Mouse (Mus musculus) lung, postnatal 14 days (tissue): ENCODE results near the gene Ctbp2.
A peak's percentile ranks its signal among the peaks of the same experiment; 100 is the strongest.

ENCODE experiments used
- DNase-seq: peaks from one replicate; pipeline ENCODE4 v3.0.0; 2021

Gene Ctbp2

GRCm38 (mm10) chr7:133039556-133040255 is 84.4 kb downstream of the Ctbp2 start:
- no peak for DNase-seq

DNA sequence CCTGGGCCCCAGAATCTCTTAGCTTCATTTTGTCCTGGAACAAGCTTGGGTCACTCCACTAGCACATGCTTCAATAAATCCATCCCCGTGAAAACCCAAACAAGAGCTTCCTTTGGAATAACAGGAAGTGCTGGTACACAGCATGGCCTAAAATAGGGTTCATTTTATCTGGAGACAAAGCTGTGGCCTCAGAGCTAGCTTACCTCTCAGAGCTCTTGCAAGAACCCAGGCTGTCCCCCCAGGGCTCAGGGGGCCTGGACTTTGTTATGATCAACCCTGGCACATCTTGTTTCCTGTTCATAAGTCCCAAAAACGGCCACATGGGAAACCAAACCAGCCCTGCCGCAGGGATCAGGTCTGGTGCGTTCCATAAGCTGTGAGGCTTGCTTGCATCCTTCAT is 86.5 kb downstream of the Ctbp2 start:
- DNase-seq: peak; percentile 32

DNA sequence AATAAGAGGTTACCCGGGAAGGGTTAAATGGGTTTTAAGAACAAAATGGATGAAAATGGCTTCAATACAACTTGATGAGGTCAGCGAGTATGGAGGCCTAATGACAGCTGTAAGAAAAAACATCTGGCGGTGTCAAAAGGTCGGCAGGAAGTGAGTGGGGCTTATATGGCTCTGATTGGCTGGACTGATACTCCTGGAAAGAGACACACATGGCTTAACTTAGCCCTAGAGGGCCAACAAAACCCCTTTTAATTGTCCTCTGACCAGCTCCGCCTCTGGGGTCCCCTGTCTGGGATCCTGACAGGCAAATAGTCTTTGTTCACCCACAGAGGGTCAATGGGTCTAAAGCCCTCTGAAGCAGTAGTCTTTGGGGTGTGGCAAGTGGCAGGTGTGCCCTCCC is 86.9 kb downstream of the Ctbp2 start:
- no peak for DNase-seq

DNA sequence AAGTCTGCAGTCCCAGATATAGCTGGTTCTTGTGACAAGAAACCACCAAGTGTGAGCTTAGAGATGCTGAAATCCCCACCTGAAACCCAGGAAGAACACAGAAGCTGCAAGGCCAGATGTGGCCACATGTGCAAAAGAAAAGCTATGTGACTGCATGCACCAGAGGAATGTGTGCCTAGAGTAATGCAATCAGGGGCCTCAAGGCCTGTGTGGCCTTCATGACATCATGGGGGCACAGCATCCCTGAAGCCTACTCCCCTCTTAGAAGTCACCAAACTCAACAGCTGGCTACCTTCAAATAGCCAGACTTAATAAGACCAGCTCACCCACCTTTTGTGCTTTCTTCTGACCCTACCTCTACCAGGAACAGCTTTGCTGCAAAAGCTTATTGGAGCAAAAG is 88.3 kb downstream of the Ctbp2 start:
- DNase-seq: no peak

GRCm38 (mm10) chr7:133032589-133033203 is 91.5 kb downstream of the Ctbp2 start:
- peak; percentile 76 for DNase-seq

DNA sequence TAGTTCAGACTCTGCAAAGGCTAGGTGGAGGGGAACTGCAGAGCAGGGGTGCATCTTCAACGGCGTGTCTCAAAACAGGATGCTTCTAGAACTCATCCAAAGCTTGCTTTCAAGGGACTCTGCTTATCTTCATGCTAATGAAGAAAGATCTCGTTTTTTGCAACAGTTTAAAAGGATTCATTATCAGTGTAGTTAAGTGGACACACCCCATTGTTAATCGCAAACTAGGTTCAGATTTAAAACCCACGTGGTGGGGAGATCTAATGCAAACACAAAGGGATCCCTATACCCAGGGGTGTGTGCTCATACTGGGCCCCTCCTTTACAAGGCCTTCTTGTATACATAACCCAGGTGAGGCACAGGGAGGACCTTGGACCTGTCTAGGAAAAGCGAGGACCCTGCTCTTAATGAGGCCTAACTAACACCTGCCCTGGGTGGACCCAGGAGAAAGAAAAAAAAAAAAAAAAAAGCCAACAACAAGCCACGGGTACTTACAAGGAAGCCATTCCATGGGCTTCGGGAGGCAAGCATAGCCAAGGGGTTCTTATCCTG is 94.6 kb downstream of the Ctbp2 start:
- no peak for DNase-seq

- no peak for DNase-seq
Measured at GRCm38 (mm10) chr7:133029004-133029403, 95.2 kb downstream of the Ctbp2 start.

DNA sequence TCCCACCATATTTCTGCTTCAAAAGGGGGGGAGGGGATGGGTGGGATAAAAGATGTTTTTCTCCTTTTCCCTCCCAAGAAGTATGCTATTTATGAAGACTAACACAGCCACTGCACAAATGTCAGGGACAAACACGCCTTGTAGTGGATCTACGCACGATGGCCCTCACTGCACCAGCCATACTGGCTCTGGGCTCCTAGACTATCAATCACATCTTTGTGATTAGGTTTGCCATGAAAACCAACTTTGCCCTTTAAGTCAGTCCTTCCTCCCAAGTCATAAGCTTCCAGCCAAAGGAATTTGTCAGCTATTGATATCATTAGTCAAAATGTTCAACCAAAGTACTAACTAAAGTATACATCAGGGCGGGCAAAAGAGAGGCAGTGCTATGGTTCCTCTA is 96.2 kb downstream of the Ctbp2 start:
- no peak for DNase-seq

DNA sequence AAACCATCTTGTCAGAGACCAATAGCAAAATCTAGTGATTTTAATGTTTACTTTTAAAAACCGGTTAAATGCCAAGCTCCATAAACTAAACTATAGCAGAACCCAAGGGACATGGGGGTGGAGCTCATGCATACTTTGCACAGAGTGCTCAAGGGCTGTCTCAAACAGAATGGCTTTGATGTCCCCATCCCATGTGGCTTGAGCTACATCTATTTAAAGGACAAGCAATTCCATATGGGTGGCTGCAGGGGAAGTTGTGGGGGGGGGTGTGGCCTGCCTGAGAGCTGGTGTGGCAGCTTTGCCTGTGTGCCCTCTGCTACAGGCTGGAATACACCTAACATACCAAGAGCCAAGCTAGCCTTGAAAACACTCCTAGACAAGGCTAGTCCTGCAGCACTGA is 99.5 kb downstream of the Ctbp2 start:
- no peak for DNase-seq

GRCm38 (mm10) chr7:133019481-133020020 is 104.6 kb downstream of the Ctbp2 start:
- DNase-seq: peak; percentile 25

- no peak for DNase-seq
Measured at GRCm38 (mm10) chr7:133018961-133019360, 105.2 kb downstream of the Ctbp2 start.

DNA sequence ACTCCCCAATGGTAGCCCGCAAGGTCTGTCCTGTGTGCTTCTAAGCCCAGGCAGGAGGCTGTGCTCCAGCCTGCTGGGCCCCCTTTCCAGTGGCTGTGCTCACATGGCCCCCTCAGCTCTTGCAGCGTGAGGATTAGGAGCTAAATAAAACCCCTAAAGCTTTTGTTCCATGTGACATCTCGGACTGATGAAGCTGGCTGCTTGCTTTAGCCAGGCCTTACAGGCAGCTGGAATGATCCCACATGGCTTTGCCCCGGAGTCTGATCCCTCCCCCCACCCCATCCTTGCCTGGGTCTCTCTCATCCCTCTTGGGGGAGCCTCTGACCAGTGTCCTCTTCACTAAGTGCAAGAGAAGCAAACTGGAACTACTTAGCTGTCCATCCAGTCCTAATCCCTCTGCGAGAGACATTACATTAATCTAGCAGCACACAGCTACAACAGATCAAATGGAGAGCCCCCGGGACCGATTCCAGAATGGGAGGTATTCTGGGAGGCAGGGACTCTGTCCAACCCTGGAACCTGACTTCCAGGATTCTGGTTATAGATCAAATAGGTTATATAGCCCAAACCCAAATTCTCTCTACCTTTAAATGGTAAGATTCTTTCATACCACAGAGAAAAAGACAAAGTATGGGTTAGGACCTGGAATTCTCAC is 108.6 kb downstream of the Ctbp2 start:
- DNase-seq: no peak

- DNase-seq: no peak
Measured at GRCm38 (mm10) chr7:133014631-133015030, 109.5 kb downstream of the Ctbp2 start.

DNA sequence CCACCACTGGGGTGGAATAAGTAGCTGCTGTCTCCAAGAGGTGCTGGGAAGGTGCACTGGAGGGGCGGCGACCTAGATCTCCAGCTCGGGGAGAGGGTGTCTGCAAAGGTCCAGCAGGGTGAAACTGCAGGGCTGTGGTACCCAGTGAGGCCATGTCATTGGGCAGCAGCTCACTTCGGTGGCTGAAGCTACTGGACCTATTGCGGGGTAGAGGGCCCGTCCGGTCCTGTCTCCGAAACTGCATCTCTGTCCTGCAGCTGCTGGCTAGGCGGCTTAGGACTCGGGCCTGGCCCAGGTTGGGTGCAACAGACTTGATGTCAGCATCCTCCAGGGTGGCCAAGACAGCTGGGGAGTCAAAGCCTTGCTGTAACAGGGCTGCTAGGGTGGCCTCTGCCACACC is 110.2 kb downstream of the Ctbp2 start:
- no peak for DNase-seq

DNA sequence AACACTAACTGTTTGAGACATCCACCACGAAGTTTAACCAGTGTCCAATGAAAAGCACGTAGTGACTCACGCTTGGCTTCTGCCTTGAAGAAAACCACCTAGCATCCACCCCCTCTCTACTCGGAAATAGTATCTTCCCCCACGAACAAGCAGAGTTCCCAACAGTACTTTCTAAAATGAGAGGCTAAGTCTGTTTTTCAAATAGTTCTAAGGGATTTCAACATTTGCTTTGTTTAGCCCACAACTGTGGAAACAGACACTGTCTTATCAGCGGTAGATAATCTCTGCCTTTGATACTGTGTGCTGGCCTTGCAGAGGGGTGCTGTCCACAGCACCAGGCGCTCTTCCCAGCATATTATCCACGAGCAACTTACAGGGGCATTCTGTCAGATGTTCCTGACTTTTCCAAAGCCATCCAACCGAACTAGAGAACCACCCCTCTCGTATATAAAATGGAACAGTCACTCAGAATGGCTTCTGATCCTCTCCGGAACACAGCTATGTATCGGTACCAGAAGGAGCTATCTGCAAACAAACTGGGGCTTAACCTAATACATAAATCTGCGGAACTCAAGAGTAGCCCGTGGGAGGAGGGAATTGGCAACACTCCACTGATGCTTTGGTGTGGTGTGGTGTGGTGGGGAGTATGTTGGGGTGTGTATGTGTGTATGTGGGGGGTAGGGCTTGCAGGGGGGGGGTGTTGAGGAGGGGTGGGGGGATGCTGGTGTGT is 111.4 kb downstream of the Ctbp2 start:
- DNase-seq: no peak

DNA sequence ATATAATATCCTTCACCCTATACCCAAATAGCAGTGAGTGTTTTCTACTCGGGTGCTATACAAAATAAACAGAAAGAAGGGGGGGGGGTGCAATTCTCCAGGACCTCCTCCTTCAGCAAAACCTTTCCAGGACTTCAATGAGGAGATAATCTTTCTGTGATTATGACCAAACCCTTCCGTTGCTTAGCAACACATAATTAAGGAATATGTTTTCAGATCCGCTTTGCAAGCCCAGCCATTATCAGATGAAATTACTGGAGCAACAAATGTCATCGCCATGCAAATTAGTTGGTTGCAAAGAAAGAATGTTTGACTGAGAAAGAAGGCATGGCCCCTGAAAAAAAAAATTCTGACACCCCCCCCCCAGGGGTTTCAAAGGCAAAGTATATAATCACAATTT is 112.5 kb downstream of the Ctbp2 start:
- DNase-seq: no peak

DNA sequence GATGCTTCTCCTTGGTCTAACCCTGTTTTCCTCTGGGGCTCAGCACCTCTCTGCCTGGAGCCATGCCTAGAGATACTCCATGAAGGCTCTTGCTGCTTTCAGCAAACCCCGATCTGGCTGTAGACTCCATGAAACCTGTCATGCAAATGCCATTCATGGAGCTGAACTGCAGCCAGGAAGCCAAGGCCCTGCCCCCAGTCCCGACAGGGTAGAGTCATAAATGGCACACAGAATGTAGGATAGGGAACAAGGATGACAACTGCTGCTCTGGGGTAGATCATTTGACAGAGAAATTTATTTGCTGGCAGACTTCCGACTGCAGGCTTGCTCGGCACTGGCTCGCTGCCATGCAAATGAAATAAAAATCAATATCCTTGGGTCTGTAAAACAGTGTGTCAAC is 113.0 kb downstream of the Ctbp2 start:
- peak; percentile 22 for DNase-seq

- DNase-seq: no peak
Measured at GRCm38 (mm10) chr7:133010477-133010876, 113.7 kb downstream of the Ctbp2 start.

DNA sequence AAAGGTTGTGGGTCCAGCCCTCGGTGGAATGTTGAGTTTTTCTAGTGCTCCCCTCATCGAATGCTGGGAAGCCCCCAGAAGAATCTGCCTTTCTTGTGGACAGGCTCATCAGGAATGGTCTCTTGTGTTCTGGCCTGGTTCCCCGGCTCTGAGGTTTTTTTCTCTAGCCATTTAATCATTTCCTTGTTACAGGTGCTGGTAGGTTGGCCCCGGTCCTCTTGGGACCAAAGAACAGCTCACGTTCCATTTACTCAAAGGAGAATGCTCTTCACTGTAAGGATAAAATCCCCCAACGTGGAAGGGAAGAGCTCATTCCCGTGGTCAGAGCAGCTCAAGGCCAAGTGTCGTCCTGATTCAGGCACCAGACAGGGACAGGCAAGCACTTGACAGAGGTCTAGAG is 114.5 kb downstream of the Ctbp2 start:
- DNase-seq: no peak

GRCm38 (mm10) chr7:133008663-133009062 is 115.5 kb downstream of the Ctbp2 start:
- DNase-seq: no peak

- DNase-seq: peak; percentile 20
Measured at GRCm38 (mm10) chr7:133007343-133007742, 116.8 kb downstream of the Ctbp2 start.

DNA sequence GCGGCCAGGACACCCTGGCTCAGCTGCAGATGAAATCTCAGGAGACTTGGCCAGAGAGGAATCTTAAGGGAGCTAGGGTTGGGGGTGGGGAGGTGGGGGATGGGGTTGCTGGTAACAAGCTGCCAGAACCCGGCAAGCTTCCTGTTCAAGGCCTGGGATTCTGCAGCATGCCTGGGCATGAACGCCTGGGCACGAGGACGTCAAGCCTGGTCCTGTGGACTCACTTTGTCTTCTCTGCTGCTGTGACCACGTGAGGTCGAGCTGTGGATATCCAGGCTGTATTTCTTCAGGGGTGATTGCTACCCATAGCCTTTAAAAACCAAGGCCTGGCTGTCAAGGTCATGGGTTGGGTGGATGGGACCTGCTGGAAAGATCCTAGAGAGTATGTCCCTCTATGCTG is 118.4 kb downstream of the Ctbp2 start:
- DNase-seq: no peak

GRCm38 (mm10) chr7:133003421-133003820 is 120.7 kb downstream of the Ctbp2 start:
- DNase-seq: peak; percentile 85
